Mouse (Mus musculus) neural tube, embryonic 14.5 days (tissue): ENCODE data around the gene Rccd1. TPM values are rescaled to one million over a fixed set of nuclear protein-coding genes. Genes with fewer than 3 reads are reported as not detected.
A peak's percentile ranks its signal among the peaks of the same experiment; 100 is the strongest.

Experiments
- ATAC-seq: fragments of 200-750 bp; cut with Nextera tagmentation; 2 replicates; pipeline ENCODE4 v1.8.0; 2017; ENCODE audit warnings: low read depth, mild to moderate bottlenecking, moderate TSS enrichment, moderate library complexity
- H3K27ac ChIP-seq: fragments of 300-500 bp; sonication (generic); 2 replicates; pipeline ENCODE4 v1.5.1; 2014; ENCODE audit warnings: low read depth, mild to moderate bottlenecking, control low read depth, low read length, moderate library complexity, mixed read lengths
- H3K27me3 ChIP-seq: fragments of 300-500 bp; sonication (generic); 2 replicates; pipeline ENCODE4 v1.6.1; 2014; ENCODE audit warnings: low read length; ENCODE audit not compliant: control insufficient read depth, insufficient read depth
- H3K36me3 ChIP-seq: fragments of 300-500 bp; sonication (generic); 2 replicates; pipeline ENCODE4 v1.6.1; 2014; ENCODE audit warnings: low read length, mixed read lengths; ENCODE audit not compliant: control insufficient read depth, insufficient read depth
- H3K4me1 ChIP-seq: fragments of 300-500 bp; sonication (generic); 2 replicates; pipeline ENCODE4 v1.6.1; 2014; ENCODE audit warnings: low read length; ENCODE audit not compliant: control insufficient read depth, insufficient read depth
- H3K4me2 ChIP-seq: fragments of 300-500 bp; sonication (generic); 2 replicates; pipeline ENCODE4 v1.6.1; 2014; ENCODE audit warnings: mild to moderate bottlenecking, low read depth, low read length, control low read depth
- H3K4me3 ChIP-seq: fragments of 300-500 bp; sonication (generic); 2 replicates; pipeline ENCODE4 v1.5.1; 2014; ENCODE audit warnings: low read depth, low read length, control low read depth, mixed read lengths
- H3K9ac ChIP-seq: fragments of 300-500 bp; sonication (generic); replicated peaks from 2 replicates; pipeline ENCODE4 v1.6.1; 2014; ENCODE audit warnings: low read depth, mild to moderate bottlenecking, control low read depth, low read length, mixed read lengths
- H3K9me3 ChIP-seq: fragments of 300-500 bp; sonication (generic); 2 replicates; pipeline ENCODE4 v1.6.1; 2016; ENCODE audit warnings: low read length; ENCODE audit not compliant: control insufficient read depth
- WGBS: fragments of 180-500 bp; shearing (Covaris S2); extraction: QIAGEN DNeasy Blood & Tissue Kit; methylation state at CpG from one replicate; pipeline ENCODE4 v1.1.7; 2014; 5-methylcytosine and 5-hydroxymethylcytosine counted together
- polyA plus RNA-seq: library from polyadenylated mRNA; unstranded; fragments of >200 nt; fragmentation: Nextera tagmentation; extraction: Ambion mirVana; gene quantifications from 2 replicates; pipeline ENCODE4 v1.2.1, GENCODE M21; 2014

Gene Rccd1
- polyA plus RNA-seq, 1 experiment from 2014 or later: 20.1 TPM

- no peaks in the 10 kb centered on the region for H3K27me3 ChIP-seq
- H3K9ac ChIP-seq: no peak overlapping the region
- peaks cover 16% of the 10 kb centered on the region for H3K4me1 ChIP-seq
- H3K36me3 ChIP-seq: peaks cover 32% of the 10 kb centered on the region
- no peak overlapping the region for H3K27ac ChIP-seq
- H3K4me3 ChIP-seq: no peak overlapping the region
- no peaks in the 10 kb centered on the region for H3K9me3 ChIP-seq
- no peak for ATAC-seq
- 92% methylated on average over 1 of the region's 1 CpGs for WGBS
- H3K4me2 ChIP-seq: no peak overlapping the region
These were observed 56.5 kb downstream of the Rccd1 start for GRCm38 (mm10) chr7:80267764-80268163.

- no peak overlapping the region for H3K27ac ChIP-seq
- no peak for ATAC-seq
- no peaks in the 10 kb centered on the region for H3K9me3 ChIP-seq
- H3K4me2 ChIP-seq: no peak overlapping the region
- H3K9ac ChIP-seq: no peak overlapping the region
- no peaks in the 10 kb centered on the region for H3K27me3 ChIP-seq
- no peak overlapping the region for H3K4me3 ChIP-seq
- H3K36me3 ChIP-seq: peaks cover 27% of the 10 kb centered on the region
- peaks cover 12% of the 10 kb centered on the region for H3K4me1 ChIP-seq
- WGBS: 95% methylated on average over 12 of the region's 12 CpGs
These were observed 59.6 kb downstream of the Rccd1 start for GRCm38 (mm10) chr7:80264606-80265005.

- H3K27ac ChIP-seq: peak overlapping the region; percentile 69
- H3K9ac ChIP-seq: peak overlapping the region; percentile 69
- peak overlapping the region; percentile 65 for H3K4me2 ChIP-seq
- peak; percentile 80 for ATAC-seq
- H3K4me1 ChIP-seq: peaks cover 6% of the 10 kb centered on the region
- H3K4me3 ChIP-seq: peak overlapping the region; percentile 68
- WGBS: 2% methylated on average over 32 of the region's 32 CpGs
- peaks cover 4% of the 10 kb centered on the region; the same call in 1 of the 2 replicates for H3K27me3 ChIP-seq
- H3K36me3 ChIP-seq: peaks cover 22% of the 10 kb centered on the region
- no peaks in the 10 kb centered on the region for H3K9me3 ChIP-seq
These were observed 62.8 kb downstream of the Rccd1 start for GRCm38 (mm10) chr7:80261372-80261990.

GRCm38 (mm10) chr7:80260625-80261371 lies 63.5 kb downstream of the Rccd1 start, which contains the start of gene Ngrn:
Ngrn (plus strand) TSS chr7:80261215.
- H3K9ac ChIP-seq: peak within 1 kb of the TSS; percentile 69
- H3K27me3 ChIP-seq: peaks cover 4% of the 10 kb centered on the region; the same call in 1 of the 2 replicates
- ATAC-seq: peak; percentile 91
- H3K4me3 ChIP-seq: peak within 1 kb of the TSS; percentile 68
- peaks cover 6% of the 10 kb centered on the region for H3K4me1 ChIP-seq
- 28% methylated on average over 40 of the region's 40 CpGs for WGBS
- peak within 1 kb of the TSS; percentile 69 for H3K27ac ChIP-seq
- H3K4me2 ChIP-seq: peak within 1 kb of the TSS; percentile 65
- H3K36me3 ChIP-seq: peaks cover 15% of the 10 kb centered on the region
- no peaks in the 10 kb centered on the region for H3K9me3 ChIP-seq

DNA sequence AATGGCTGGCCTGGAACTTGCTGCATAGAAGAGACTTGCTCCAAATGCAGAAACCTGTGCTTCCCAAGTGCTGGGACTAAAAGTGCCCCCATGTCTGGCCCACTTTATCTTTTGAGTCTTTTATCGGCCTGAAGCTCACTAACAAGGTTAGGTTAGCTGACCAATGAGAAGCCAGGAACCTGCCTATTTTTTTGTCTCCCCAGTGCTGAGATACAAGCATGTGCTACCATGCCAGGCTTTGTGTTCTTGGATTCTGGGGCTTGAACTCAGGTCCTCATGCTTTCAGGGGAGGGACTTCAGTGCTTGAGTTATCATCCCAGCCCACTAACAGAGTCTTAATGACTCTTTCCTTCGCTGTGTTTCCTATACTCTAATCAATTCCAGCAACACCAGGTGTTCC lies 66.5 kb downstream of the Rccd1 start:
- ATAC-seq: no peak
- H3K4me3 ChIP-seq: no peak overlapping the region
- H3K9ac ChIP-seq: no peak overlapping the region
- no peaks in the 10 kb centered on the region for H3K36me3 ChIP-seq
- H3K27ac ChIP-seq: no peak overlapping the region
- H3K4me2 ChIP-seq: no peak overlapping the region
- H3K4me1 ChIP-seq: peaks cover 6% of the 10 kb centered on the region
- H3K27me3 ChIP-seq: peaks cover 4% of the 10 kb centered on the region; the same call in 1 of the 2 replicates
- 60% methylated on average over 2 of the region's 2 CpGs for WGBS
- no peaks in the 10 kb centered on the region for H3K9me3 ChIP-seq

- Histone ChIP-seq H3K4me1 (no peaks in the 10 kb centered on the region), H3K27ac (no peak overlapping the region), H3K27me3 (peaks cover 4% of the 10 kb centered on the region; the same call in 1 of the 2 replicates), H3K36me3 (no peaks in the 10 kb centered on the region), H3K9ac (no peak overlapping the region), H3K4me2 (no peak overlapping the region), H3K4me3 (no peak overlapping the region), H3K9me3 (no peaks in the 10 kb centered on the region)
- ATAC-seq: no peak
- WGBS: 77% methylated on average over 2 of the region's 2 CpGs
These were observed 68.3 kb downstream of the Rccd1 start for GRCm38 (mm10) chr7:80255981-80256380.

DNA sequence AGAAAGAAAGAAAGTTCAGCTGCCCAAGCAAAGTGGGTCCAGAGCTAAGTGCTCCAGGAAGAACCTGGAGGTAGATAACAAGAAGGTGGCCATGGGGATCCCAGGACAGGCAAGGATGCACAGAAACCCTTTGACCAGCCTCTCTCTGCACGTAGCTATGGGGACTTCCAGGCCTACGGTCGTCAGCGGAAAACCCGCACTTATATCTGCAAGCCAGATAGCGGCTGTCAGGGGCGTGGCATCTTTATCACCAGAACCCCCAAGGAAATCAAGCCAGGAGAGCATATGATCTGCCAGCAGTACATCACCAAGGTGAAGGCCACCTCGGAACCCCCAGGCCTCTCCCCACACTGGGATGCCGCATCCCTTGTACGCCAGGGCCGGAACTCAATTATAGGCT lies 71.4 kb downstream of the Rccd1 start:
- H3K27me3 ChIP-seq: no peaks in the 10 kb centered on the region

DNA sequence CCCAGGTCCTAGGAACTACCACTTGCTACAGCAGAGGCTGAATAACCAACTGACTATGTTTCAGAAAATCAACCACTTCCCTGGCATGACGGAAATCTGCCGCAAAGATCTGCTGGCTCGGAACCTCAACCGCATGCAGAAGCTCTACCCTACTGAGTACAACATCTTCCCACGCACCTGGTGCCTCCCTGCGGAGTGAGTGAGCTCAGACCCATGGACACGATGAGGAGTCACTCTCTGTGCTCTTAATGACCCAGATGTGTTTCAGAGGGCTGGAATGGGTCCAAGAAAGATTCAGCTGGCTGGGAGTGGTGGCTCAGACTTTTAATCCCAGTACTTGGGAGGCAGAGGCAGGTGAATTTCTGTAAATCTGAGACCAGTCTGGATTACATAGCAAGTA lies 71.8 kb downstream of the Rccd1 start:
- no peaks in the 10 kb centered on the region for H3K4me1 ChIP-seq
- no peak for ATAC-seq
- H3K4me3 ChIP-seq: no peak overlapping the region
- no peak overlapping the region for H3K9ac ChIP-seq
- H3K36me3 ChIP-seq: no peaks in the 10 kb centered on the region
- 75% methylated on average over 7 of the region's 7 CpGs for WGBS
- no peaks in the 10 kb centered on the region for H3K27me3 ChIP-seq
- no peak overlapping the region for H3K4me2 ChIP-seq
- no peaks in the 10 kb centered on the region for H3K9me3 ChIP-seq
- H3K27ac ChIP-seq: no peak overlapping the region

More for the DNA sequence above, 71.4 kb downstream of the Rccd1 start:
- Histone ChIP-seq H3K4me1 (no peaks in the 10 kb centered on the region), H3K4me2 (no peak overlapping the region), H3K9ac (no peak overlapping the region), H3K27ac (no peak overlapping the region), H3K36me3 (no peaks in the 10 kb centered on the region), H3K9me3 (no peaks in the 10 kb centered on the region), H3K4me3 (no peak overlapping the region)
- no peak for ATAC-seq
- 87% methylated on average over 11 of the region's 11 CpGs for WGBS

GRCm38 (mm10) chr7:80246859-80247258 lies 77.4 kb downstream of the Rccd1 start:
- no peak for ATAC-seq
- 64% methylated on average over 7 of the region's 7 CpGs for WGBS
- peak overlapping the region; percentile 56 for H3K4me2 ChIP-seq

More at GRCm38 (mm10) chr7:80246859-80247258, 77.4 kb downstream of the Rccd1 start:
- H3K27ac ChIP-seq: no peak overlapping the region
- no peaks in the 10 kb centered on the region for H3K9me3 ChIP-seq
- no peak overlapping the region for H3K9ac ChIP-seq
- no peaks in the 10 kb centered on the region for H3K36me3 ChIP-seq
- peak overlapping the region; percentile 60 for H3K4me3 ChIP-seq
- H3K4me1 ChIP-seq: no peaks in the 10 kb centered on the region
- no peaks in the 10 kb centered on the region for H3K27me3 ChIP-seq
